Mouse (Mus musculus) heart, embryonic 14.5 days (tissue): ENCODE results near the gene Etfb. TPM values are rescaled to one million over a fixed set of nuclear protein-coding genes. Genes with fewer than 3 reads are reported as not detected.

Experiments used
- ATAC-seq: fragments of 200-750 bp; cut with Nextera tagmentation; 2 replicates; pipeline ENCODE4 v1.8.0; 2017; ENCODE audit warnings: low read depth, moderate TSS enrichment; ENCODE audit not compliant: insufficient number of reproducible peaks, insufficient read depth, low FRiP score
- H3K27ac ChIP-seq, 2 experiments: fragments of 200-500 bp in 1 of 2; fragments of 300-500 bp in 1 of 2; sonication (generic) in 1 of 2; replicated peaks in 1 of 2; 2 replicates each; pipeline ENCODE4 v1.5.1; 2012 to 2014; ENCODE audit warnings: low read depth in 2 of 2, low read length in 2 of 2, control low read depth in 1 of 2, mild to moderate bottlenecking in 1 of 2, mixed read lengths in 1 of 2; ENCODE audit not compliant: control insufficient read depth in 1 of 2, insufficient read depth in 1 of 2
- H3K27me3 ChIP-seq: fragments of 300-500 bp; sonication (generic); 2 replicates; pipeline ENCODE4 v1.6.1; 2014; ENCODE audit warnings: mild to moderate bottlenecking, low read length, control low read depth; ENCODE audit not compliant: control insufficient read depth, insufficient read depth
- H3K36me3 ChIP-seq: fragments of 300-500 bp; sonication (generic); 2 replicates; pipeline ENCODE4 v1.6.1; 2014; ENCODE audit warnings: mild to moderate bottlenecking, control low read depth, low read length, mixed read lengths; ENCODE audit not compliant: control insufficient read depth, insufficient read depth
- H3K4me1 ChIP-seq, 2 experiments: fragments of 200-500 bp in 1 of 2; fragments of 300-500 bp in 1 of 2; sonication (generic) in 1 of 2; 2 replicates each; pipeline ENCODE4 v1.6.1; 2012 to 2014; ENCODE audit warnings: low read length in 2 of 2, control low read depth in 1 of 2, mixed read lengths in 1 of 2; ENCODE audit not compliant: control insufficient read depth in 2 of 2, insufficient read depth in 2 of 2
- H3K4me2 ChIP-seq: fragments of 300-500 bp; sonication (generic); 2 replicates; pipeline ENCODE4 v1.6.1; 2014; ENCODE audit warnings: mild to moderate bottlenecking, low read length
- H3K4me3 ChIP-seq, 2 experiments: fragments of 200-500 bp in 1 of 2; fragments of 300-500 bp in 1 of 2; sonication (generic) in 1 of 2; 2 replicates each; pipeline ENCODE4 v1.5.1; 2012 to 2014; ENCODE audit warnings: low read length in 2 of 2, mild to moderate bottlenecking in 2 of 2, control low read depth in 1 of 2, low read depth in 1 of 2, moderate library complexity in 1 of 2; ENCODE audit not compliant: control insufficient read depth in 1 of 2, insufficient read depth in 1 of 2
- H3K9ac ChIP-seq: fragments of 300-500 bp; sonication (generic); 2 replicates; pipeline ENCODE4 v1.6.1; 2014; ENCODE audit warnings: mild to moderate bottlenecking, low read length
- H3K9me3 ChIP-seq: fragments of 300-500 bp; sonication (generic); 2 replicates; pipeline ENCODE4 v1.6.1; 2016; ENCODE audit warnings: low read length, control low read depth; ENCODE audit not compliant: control insufficient read depth
- whole genome bisulfite sequencing: fragments of 180-500 bp; shearing (Covaris S2); extraction: QIAGEN DNeasy Blood & Tissue Kit; methylation state at CpG from one replicate; pipeline ENCODE4 v1.1.7; 2014; 5-methylcytosine and 5-hydroxymethylcytosine counted together
- polyA plus RNA-seq: library from polyadenylated mRNA; unstranded; fragments of >200 nt; fragmentation: Nextera tagmentation; extraction: Ambion mirVana; gene quantifications from 2 replicates; pipeline ENCODE4 v1.2.1, GENCODE M21; 2014

The Etfb gene
- polyA plus RNA-seq, 1 experiment from 2014 or later = 703 TPM

DNA sequence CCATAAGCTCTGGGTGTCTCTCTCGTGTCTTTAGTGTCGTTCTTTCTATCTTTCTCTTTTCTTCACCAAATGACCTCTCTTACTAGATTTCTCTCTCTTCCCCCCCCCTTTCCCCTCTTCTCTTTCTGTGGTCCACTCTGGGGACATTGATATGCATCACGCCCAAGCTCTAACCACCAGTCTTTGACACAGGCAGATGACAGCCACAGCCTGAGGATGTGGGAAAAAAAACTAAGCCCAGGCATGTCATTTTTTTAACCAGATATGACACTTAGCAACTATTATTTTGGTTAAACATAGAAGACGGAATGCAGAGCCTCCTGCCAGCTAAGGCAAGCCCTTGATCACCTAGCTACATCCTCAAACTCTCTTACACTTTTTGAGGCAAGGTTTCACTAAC lies 5.3 kb upstream of the Etfb start:
- 72% methylated on average over 4 of the region's 4 CpGs for WGBS

DNA sequence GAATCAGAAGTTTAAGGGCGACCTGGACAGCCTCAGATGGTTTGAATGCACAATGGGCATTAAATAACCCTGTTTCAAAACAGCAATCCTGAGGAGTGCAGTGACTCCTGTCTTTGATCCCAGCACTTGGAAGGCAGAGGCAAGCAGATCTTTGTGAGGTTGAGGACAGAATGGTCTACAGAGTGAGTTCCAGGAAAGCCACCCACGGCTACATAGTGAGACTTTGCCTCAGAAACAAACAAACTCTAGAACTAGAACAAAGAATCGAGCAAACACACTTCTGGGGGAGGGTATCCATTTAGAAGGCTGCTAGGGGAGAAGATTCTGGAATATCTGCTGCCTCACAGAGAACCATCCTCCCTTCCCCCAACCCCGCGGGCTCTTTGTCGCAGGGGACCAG lies 3.4 kb upstream of the Etfb start, which contains the start of gene Cldnd2:
Cldnd2 (plus strand) TSS at position 301 of the 400 bp plus-strand sequence.
- H3K4me1 ChIP-seq = peaks cover 16 to 18% of the 10 kb centered on the region in 2 experiments
- no peaks in the 10 kb centered on the region for H3K36me3 ChIP-seq
- WGBS = 81% methylated on average over 6 of the region's 6 CpGs
- H3K4me3 ChIP-seq = no peak within 1 kb of the TSS
- H3K27ac ChIP-seq = no peak within 1 kb of the TSS
- no peak for ATAC-seq
- H3K27me3 ChIP-seq = no peaks in the 10 kb centered on the region
- H3K4me2 ChIP-seq = no peak within 1 kb of the TSS
- no peaks in the 10 kb centered on the region for H3K9me3 ChIP-seq
- H3K9ac ChIP-seq = no peak within 1 kb of the TSS

More for the DNA sequence above, 5.3 kb upstream of the Etfb start:
- Histone ChIP-seq H3K27me3 (no peaks in the 10 kb centered on the region), H3K9ac (no peak overlapping the region), H3K9me3 (no peaks in the 10 kb centered on the region), H3K4me3 (no peak overlapping the region), H3K4me2 (no peak overlapping the region), H3K4me1 (peaks cover 6 to 9% of the 10 kb centered on the region in 2 experiments; a peak in 3 of 4 replicates), H3K27ac (no peak overlapping the region), H3K36me3 (no peaks in the 10 kb centered on the region)
- no peak for ATAC-seq

GRCm38 (mm10) chr7:43441071-43441470 lies 2.8 kb upstream of the Etfb start:
- Histone ChIP-seq H3K27me3 (no peaks in the 10 kb centered on the region), H3K9ac (no peak overlapping the region), H3K4me1 (peaks cover 16 to 18% of the 10 kb centered on the region in 2 experiments), H3K27ac (no peak overlapping the region), H3K4me2 (no peak overlapping the region), H3K36me3 (no peaks in the 10 kb centered on the region), H3K4me3 (no peak overlapping the region), H3K9me3 (no peaks in the 10 kb centered on the region)
- WGBS = 79% methylated on average over 3 of the region's 3 CpGs
- ATAC-seq = no peak

GRCm38 (mm10) chr7:43442684-43443083 lies 1.2 kb upstream of the Etfb start:
- Histone ChIP-seq H3K4me1 (peaks cover 18 to 20% of the 10 kb centered on the region in 2 experiments), H3K4me3 (peak overlapping the region; percentile 60 to 69), H3K4me2 (peak overlapping the region; percentile 93), H3K9ac (peak overlapping the region; percentile 79), H3K36me3 (no peaks in the 10 kb centered on the region), H3K27me3 (no peaks in the 10 kb centered on the region), H3K9me3 (no peaks in the 10 kb centered on the region), H3K27ac (peak overlapping the region; percentile 98 to 100)
- ATAC-seq = no peak
- WGBS = 29% methylated on average over 9 of the region's 9 CpGs

DNA sequence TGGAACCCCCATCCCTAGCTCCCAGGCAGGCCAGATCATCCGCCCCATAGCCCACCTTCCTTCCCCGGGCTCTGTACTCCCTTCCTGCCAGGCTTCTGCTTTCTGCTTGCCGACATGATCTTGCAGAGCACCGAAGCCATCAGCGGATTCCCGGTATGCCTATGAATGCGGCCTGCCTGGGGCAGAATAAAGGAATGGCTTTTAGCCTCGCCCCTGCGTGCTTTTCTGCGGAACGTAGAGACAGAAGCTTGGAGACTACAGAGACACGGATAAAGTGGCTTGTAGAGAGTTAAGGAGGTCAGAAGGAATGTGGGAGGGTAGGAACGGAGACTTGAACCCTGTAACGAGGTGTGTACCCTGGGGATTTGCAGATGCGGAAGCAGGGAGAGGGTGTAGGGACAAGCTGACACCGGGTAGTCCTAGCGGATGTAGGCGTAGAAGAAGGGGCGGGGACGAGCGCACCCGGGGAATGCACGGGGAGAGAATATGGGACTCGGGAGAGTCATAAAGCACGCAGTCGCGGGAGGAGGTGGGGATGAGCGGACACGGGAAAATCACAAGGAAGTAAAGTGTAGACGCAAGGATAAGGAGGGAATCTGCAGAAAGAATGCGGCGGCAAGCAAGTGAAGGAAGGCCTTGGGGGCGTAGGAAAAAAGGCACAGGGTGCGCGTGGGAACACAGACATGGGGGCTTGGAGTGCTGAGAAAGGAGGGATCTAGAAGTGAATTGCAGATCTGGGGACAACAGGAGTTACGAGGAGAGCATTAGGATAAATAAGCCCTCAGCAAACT lies 562 bp upstream of the Etfb start:
- H3K9me3 ChIP-seq = no peaks in the 10 kb centered on the region
- WGBS = 1% methylated on average over 36 of the region's 36 CpGs

GRCm38 (mm10) chr7:43447801-43448200 lies 3.9 kb downstream of the Etfb start:
- ATAC-seq = no peak
- Histone ChIP-seq H3K36me3 (peaks cover 22% of the 10 kb centered on the region), H3K27me3 (no peaks in the 10 kb centered on the region), H3K27ac (peak overlapping the region in 1 of 2 experiments; percentile 47; a peak in 2 of 4 replicates), H3K4me1 (peaks cover 22 to 37% of the 10 kb centered on the region in 2 experiments), H3K9ac (no peak overlapping the region), H3K4me2 (peak overlapping the region; percentile 8; the same call in 1 of the 2 replicates), H3K4me3 (no peak overlapping the region), H3K9me3 (no peaks in the 10 kb centered on the region)
- 67% methylated on average over 4 of the region's 4 CpGs for WGBS

More for the DNA sequence above, 562 bp upstream of the Etfb start:
- Histone ChIP-seq H3K36me3 (no peaks in the 10 kb centered on the region), H3K4me1 (peaks cover 19 to 27% of the 10 kb centered on the region in 2 experiments), H3K4me3 (peak overlapping the region; percentile 60 to 69), H3K27ac (peak overlapping the region; percentile 98 to 100), H3K4me2 (peak overlapping the region; percentile 93), H3K27me3 (no peaks in the 10 kb centered on the region), H3K9ac (peak overlapping the region; percentile 79)
- ATAC-seq = peak; percentile 88

GRCm38 (mm10) chr7:43448246-43448645 lies 4.4 kb downstream of the Etfb start:
- ATAC-seq = no peak
- Histone ChIP-seq H3K4me1 (peaks cover 19 to 37% of the 10 kb centered on the region in 2 experiments), H3K9ac (no peak overlapping the region), H3K4me2 (peak overlapping the region; percentile 8; the same call in 1 of the 2 replicates), H3K36me3 (peaks cover 26% of the 10 kb centered on the region), H3K27ac (peak overlapping the region; percentile 33 to 47; a peak in 3 of 4 replicates), H3K27me3 (no peaks in the 10 kb centered on the region), H3K4me3 (no peak overlapping the region), H3K9me3 (no peaks in the 10 kb centered on the region)
- WGBS = 90% methylated on average over 3 of the region's 3 CpGs
